Mouse (Mus musculus) MEL (cell line): ENCODE results near the gene Cdkal1.

ENCODE experiments used
- POLR2A ChIP-seq, 2 experiments: IDR thresholded peaks; 2 replicates each; pipeline ENCODE4 v1.6.1; 2011 to 2012; ENCODE audit warnings: low read length in 2 of 2, mild to moderate bottlenecking in 2 of 2, control low read depth in 1 of 2, improper control_type of control experiment in 1 of 2, low read depth in 1 of 2, moderate library complexity in 1 of 2; ENCODE audit not compliant: control insufficient read depth in 1 of 2, insufficient read depth in 1 of 2, poor library complexity in 1 of 2
- POLR2AphosphoS5 ChIP-seq: IDR thresholded peaks from 2 replicates; pipeline ENCODE4 v1.6.1; 2012; ENCODE audit warnings: low read depth, borderline replicate concordance, mild to moderate bottlenecking, inconsistent platforms, low read length, moderate library complexity, mixed read lengths

DNA sequence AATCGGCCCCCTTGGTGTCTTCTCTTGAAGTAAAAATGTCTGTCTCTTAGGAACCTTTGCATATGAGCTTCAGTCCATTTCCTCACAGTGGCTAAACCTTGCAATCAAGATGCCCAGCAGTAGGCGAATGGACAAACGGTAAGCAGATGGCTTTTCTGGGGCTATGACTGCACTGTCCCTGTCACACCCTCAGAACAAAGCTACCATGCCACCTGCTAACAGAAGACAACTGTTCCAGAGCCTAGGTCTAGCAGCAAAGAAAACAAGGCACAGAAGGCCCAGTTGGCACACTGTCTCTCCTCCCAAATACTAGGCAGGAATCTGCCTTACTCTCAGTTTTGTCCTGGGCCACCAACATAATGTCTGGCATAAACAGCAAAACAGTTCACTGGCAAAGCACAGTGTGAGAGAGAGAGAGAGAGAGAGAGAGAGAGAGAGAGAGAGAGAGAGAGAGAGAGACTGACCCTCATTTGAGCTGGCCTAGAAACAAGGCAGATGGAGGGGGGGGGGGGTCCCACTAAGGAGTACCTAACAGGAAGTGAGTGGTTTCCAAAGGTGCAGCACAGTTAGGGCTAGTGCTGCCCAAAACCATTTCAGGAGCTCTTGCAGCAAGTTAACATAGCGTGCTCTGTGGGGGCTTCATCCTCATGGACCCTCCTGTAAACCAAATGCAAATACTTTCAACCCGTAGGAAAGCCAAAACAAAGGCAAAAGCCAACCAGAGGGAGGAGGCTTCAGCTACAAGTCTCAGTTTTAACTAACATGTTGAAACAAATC lies 95.6 kb downstream of the Cdkal1 start:
- TF ChIP-seq POLR2A (IDR thresholded peaks at IDR 0.05; ENCODE audit: control insufficient read depth in 1 of 2, insufficient read depth in 1 of 2, low read depth in 1 of 2, low read length in 2 of 2, poor library complexity in 1 of 2) (no peak), POLR2AphosphoS5 (no peak)
